In genomic region chr4:85669271-85669670, GRCm38 (mm10) we compare ENCODE assay signal across 24 mouse cellular contexts.
"Had no signal": no experiment of that assay in that cellular context is flagged by ENCODE, and none has a peak within 500 bp of the region (broad histone marks: within the 10 kb centered on the region; RNA-seq: fewer than 3 reads in every experiment).

No protein-coding gene starts in this region.

- H3K9me3 ChIP-seq: heart, embryonic 10.5 days; heart, embryonic 12.5 days; hindbrain, embryonic 10.5 days; hindbrain, embryonic 12.5 days; intestine, embryonic 15.5 days; limb, embryonic 10.5 days; limb, embryonic 12.5 days had no signal

- H3K27ac ChIP-seq: gastrocnemius, adult 2 months; heart, embryonic 10.5 days; hindbrain, embryonic 10.5 days; hindbrain, embryonic 12.5 days; hindbrain, embryonic 14.5 days; intestine, embryonic 15.5 days; layer of hippocampus, adult 2 months; left cerebral cortex, adult 2 months; limb, embryonic 10.5 days; limb, embryonic 12.5 days had no signal

- H3K36me3 ChIP-seq: heart, embryonic 10.5 days; heart, embryonic 12.5 days; hindbrain, embryonic 10.5 days; hindbrain, embryonic 12.5 days; intestine, embryonic 15.5 days; limb, embryonic 10.5 days; limb, embryonic 12.5 days had no signal

- H3K4me1 ChIP-seq: heart, embryonic 10.5 days; heart, embryonic 12.5 days; hindbrain, embryonic 10.5 days; hindbrain, embryonic 12.5 days; intestine, embryonic 15.5 days; limb, embryonic 12.5 days had no signal

- H3K27me3 ChIP-seq: heart, embryonic 12.5 days; hindbrain, embryonic 12.5 days; intestine, embryonic 15.5 days; limb, embryonic 12.5 days had no signal

- ATAC-seq: hindbrain, embryonic 16.5 days; inflammation-experienced regulatory T-cells, adult 6 months; intestine, embryonic 15.5 days; intestine, postnatal 0 days had no signal

- H3K9ac ChIP-seq: heart, embryonic 12.5 days; hindbrain, embryonic 12.5 days; hindbrain, embryonic 14.5 days; intestine, embryonic 15.5 days; limb, embryonic 12.5 days had no signal

- H3K4me3 ChIP-seq: gastrocnemius, adult 2 months; heart, embryonic 10.5 days; heart, embryonic 12.5 days; hindbrain, embryonic 10.5 days; hindbrain, embryonic 12.5 days; intestine, embryonic 15.5 days; layer of hippocampus, adult 2 months; left cerebral cortex, adult 2 months; limb, embryonic 10.5 days; limb, embryonic 12.5 days had no signal

- H3K4me2 ChIP-seq: heart, embryonic 12.5 days; hindbrain, embryonic 12.5 days; hindbrain, embryonic 14.5 days; intestine, embryonic 15.5 days; limb, embryonic 12.5 days had no signal

- DNase-seq: gastrocnemius, adult 2 months; gastrocnemius, postnatal 10 days; gastrocnemius, postnatal 25 days; heart, adult 18-20 months; heart, postnatal 10 days; heart, postnatal 4 days; kidney, adult 18-20 months; kidney, adult 8-10 months; kidney, postnatal 10 days; kidney, postnatal 25 days; liver had no signal
